Comparison of ENCODE assay signal across 16 mouse cellular contexts in genomic region chr12:29256103-29256502, GRCm38 (mm10).
"Had no signal": no experiment of that assay in that cellular context is flagged by ENCODE, and none has a peak within 500 bp of the region (broad histone marks: within the 10 kb centered on the region; RNA-seq: fewer than 3 reads in every experiment).

No protein-coding gene starts in this region.

- H3K27me3 ChIP-seq: neural tube, embryonic 13.5 days; neural tube, embryonic 15.5 days; stomach, embryonic 15.5 days had no signal

- H3K4me3 ChIP-seq: neural tube, embryonic 13.5 days; neural tube, embryonic 15.5 days; stomach, embryonic 15.5 days had no signal

- H3K4me2 ChIP-seq: neural tube, embryonic 13.5 days; neural tube, embryonic 15.5 days; stomach, embryonic 15.5 days had no signal

- H3K9me3 ChIP-seq: neural tube, embryonic 13.5 days; neural tube, embryonic 15.5 days; stomach, embryonic 15.5 days had no signal

- H3K36me3 ChIP-seq: neural tube, embryonic 13.5 days; neural tube, embryonic 15.5 days; stomach, embryonic 15.5 days had no signal

- DNase-seq: retina, postnatal 1 day; right cerebral cortex, adult 18-20 months; right cerebral cortex, postnatal 14 days; right cerebral cortex, postnatal 25 days; right cerebral cortex, postnatal 4 days; spleen, adult 18-20 months; thymus, adult 18-20 months; thymus, adult 2 months; thymus, postnatal 14 days; thymus, postnatal 25 days; thymus, postnatal 36 days; thymus, postnatal 4 days had no signal

- H3K9ac ChIP-seq: neural tube, embryonic 13.5 days; neural tube, embryonic 15.5 days; stomach, embryonic 15.5 days had no signal

- H3K27ac ChIP-seq: stomach, embryonic 15.5 days; stomach, postnatal 0 days had no signal
